Mouse (Mus musculus): ENCODE measurements around the gene Sec14l3.

GRCm38 (mm10) chr11:4098120-4098519 lies 33.5 kb downstream of the Sec14l3 start:
- TF ChIP-seq CTCF (IDR thresholded peaks at IDR 0.05; ENCODE audit: low read depth, low read length) = no peak
- no peak for TF ChIP-seq POLR2A (IDR thresholded peaks at IDR 0.05; ENCODE audit: borderline replicate concordance, low read depth, low read length)
